Mouse (Mus musculus): Measurements from ENCODE around the gene Gm38394.

Gene Gm38394

GRCm38 (mm10) chr1:133662941-133663340, 1.8 kb upstream of the Gm38394 start:
- no peak for DNase-seq

- DNase-seq = peak; percentile 77
These were observed 484 bp downstream of the Gm38394 start, which contains the start of gene Zbed6 for GRCm38 (mm10) chr1:133660466-133661202. Gene Zbed6 (minus strand): TSS chr1:133660885.

- DNase-seq = no peak
These were observed 2.2 kb downstream of the Gm38394 start for GRCm38 (mm10) chr1:133658878-133659277.

GRCm38 (mm10) chr1:133656811-133657210, 4.3 kb downstream of the Gm38394 start:
- DNase-seq = no peak

GRCm38 (mm10) chr1:133653033-133653432, 8.1 kb downstream of the Gm38394 start:
- DNase-seq = no peak

GRCm38 (mm10) chr1:133650288-133651055, 10.6 kb downstream of the Gm38394 start:
- DNase-seq = no peak

GRCm38 (mm10) chr1:133645652-133646051, 15.5 kb downstream of the Gm38394 start:
- no peak for DNase-seq

- no peak for DNase-seq
These were observed 20.0 kb downstream of the Gm38394 start for GRCm38 (mm10) chr1:133641163-133641562.

GRCm38 (mm10) chr1:133638517-133638916, 22.6 kb downstream of the Gm38394 start:
- DNase-seq = no peak

- no peak for DNase-seq
These were observed 28.9 kb downstream of the Gm38394 start for GRCm38 (mm10) chr1:133632168-133632567.

- no peak for DNase-seq
These were observed 36.1 kb downstream of the Gm38394 start for GRCm38 (mm10) chr1:133625052-133625451.

- DNase-seq = peak; percentile 32
These were observed 42.8 kb downstream of the Gm38394 start for GRCm38 (mm10) chr1:133618311-133618710.

- no peak for DNase-seq
These were observed 43.2 kb downstream of the Gm38394 start for GRCm38 (mm10) chr1:133617908-133618307.

GRCm38 (mm10) chr1:133613817-133614216, 47.3 kb downstream of the Gm38394 start:
- peak; percentile 30 for DNase-seq

GRCm38 (mm10) chr1:133611436-133611835, 49.7 kb downstream of the Gm38394 start:
- peak; percentile 81 for DNase-seq

GRCm38 (mm10) chr1:133610601-133611000, 50.5 kb downstream of the Gm38394 start:
- no peak for DNase-seq

GRCm38 (mm10) chr1:133609771-133610502, 51.2 kb downstream of the Gm38394 start, which contains the start of gene Snrpe:
Gene Snrpe (minus strand): TSS chr1:133610291.
- DNase-seq = peak; percentile 96

- DNase-seq = no peak
These were observed 57.9 kb downstream of the Gm38394 start for GRCm38 (mm10) chr1:133603174-133603573.

- DNase-seq = peak; percentile 27
These were observed 64.7 kb downstream of the Gm38394 start for GRCm38 (mm10) chr1:133596298-133597007.

- no peak for DNase-seq
These were observed 75.1 kb downstream of the Gm38394 start for GRCm38 (mm10) chr1:133585995-133586537.

GRCm38 (mm10) chr1:133571293-133571692, 89.8 kb downstream of the Gm38394 start:
- no peak for DNase-seq

All from kidney, adult 9 months (tissue).